Mouse (Mus musculus): ENCODE measurements around the gene Dnah7b. TPM values are rescaled to one million over a fixed set of nuclear protein-coding genes. Genes with fewer than 3 reads are reported as not detected.
"Not testable (repeated sequence)": the region's sequence is repeated elsewhere in the genome, so short reads cannot be mapped to it uniquely, and the experiment has no call there.

Dnah7b gene
- 1.9 TPM in 2 replicates for polyA plus RNA-seq (2015; fragmentation: Nextera tagmentation; extraction: Ambion mirVana)

- WGBS: 15% methylated on average over 1 of the region's 1 CpGs
- H3K27ac ChIP-seq: peak within 1 kb of the TSS; percentile 74
- no peaks in the 10 kb centered on the region for H3K36me3 ChIP-seq
- peak within 1 kb of the TSS; percentile 84 for H3K9ac ChIP-seq
- no peak for ATAC-seq (ENCODE audit: insufficient number of reproducible peaks, insufficient read depth, low FRiP score, low TSS enrichment, low read depth)
- H3K27me3 ChIP-seq: no peaks in the 10 kb centered on the region
- peak within 1 kb of the TSS; percentile 71 for H3K4me2 ChIP-seq
- H3K9me3 ChIP-seq: no peaks in the 10 kb centered on the region
- H3K4me1 ChIP-seq: peaks cover 3% of the 10 kb centered on the region
- H3K4me3 ChIP-seq: peak within 1 kb of the TSS; percentile 53
Observed at GRCm38 (mm10) chr1:46066015-46066414, at the start of gene Dnah7b. TSS of gene Dnah7b (plus strand) at chr1:46066315.

- H3K9me3 ChIP-seq: no peaks in the 10 kb centered on the region
- no peaks in the 10 kb centered on the region for H3K27me3 ChIP-seq
- no peak overlapping the region for H3K4me3 ChIP-seq
- no peaks in the 10 kb centered on the region for H3K36me3 ChIP-seq
- ATAC-seq (ENCODE audit: insufficient number of reproducible peaks, insufficient read depth, low FRiP score, low TSS enrichment, low read depth): no peak
- no peak overlapping the region for H3K4me2 ChIP-seq
- no peak overlapping the region for H3K9ac ChIP-seq
- no peaks in the 10 kb centered on the region for H3K4me1 ChIP-seq
- 48% methylated on average over 2 of the region's 2 CpGs for WGBS
- no peak overlapping the region for H3K27ac ChIP-seq
Observed at GRCm38 (mm10) chr1:46018382-46018977, 47.6 kb upstream of the Dnah7b start.

DNA sequence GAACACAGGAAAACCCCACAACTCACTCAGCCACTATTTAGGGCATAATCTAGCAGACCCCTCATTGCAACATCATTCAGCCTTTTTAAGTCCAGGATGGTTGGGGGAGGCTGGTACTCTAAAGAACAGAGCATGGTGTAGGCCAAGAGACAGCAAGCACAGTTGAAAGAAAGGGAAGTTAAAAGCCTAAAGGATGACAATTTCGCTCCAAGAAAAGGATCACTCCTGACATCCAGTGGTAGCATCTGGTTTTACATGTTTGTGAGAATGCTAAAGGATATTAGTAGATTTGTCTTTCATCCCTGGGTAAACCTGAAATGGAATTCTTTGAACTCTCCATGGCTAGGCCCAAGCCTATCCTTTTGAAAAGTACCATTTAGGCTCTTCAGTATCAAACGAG is 43.9 kb upstream of the Dnah7b start:
- no peak for ATAC-seq (ENCODE audit: insufficient number of reproducible peaks, insufficient read depth, low FRiP score, low TSS enrichment, low read depth)
- no peak overlapping the region for H3K4me2 ChIP-seq
- WGBS: 16% methylated on average over 2 of the region's 2 CpGs

GRCm38 (mm10) chr1:46031993-46032555 is 34.0 kb upstream of the Dnah7b start:
- no peak overlapping the region for H3K4me3 ChIP-seq
- no peaks in the 10 kb centered on the region for H3K4me1 ChIP-seq
- ATAC-seq (ENCODE audit: insufficient number of reproducible peaks, insufficient read depth, low FRiP score, low TSS enrichment, low read depth): no peak
- H3K36me3 ChIP-seq: no peaks in the 10 kb centered on the region
- H3K9me3 ChIP-seq: no peaks in the 10 kb centered on the region
- H3K27me3 ChIP-seq: no peaks in the 10 kb centered on the region
- H3K9ac ChIP-seq: no peak overlapping the region
- 74% methylated on average over 1 of the region's 1 CpGs for WGBS
- H3K27ac ChIP-seq: no peak overlapping the region
- no peak overlapping the region for H3K4me2 ChIP-seq

More for the DNA sequence above, 43.9 kb upstream of the Dnah7b start:
- no peak overlapping the region for H3K4me3 ChIP-seq
- H3K27ac ChIP-seq: no peak overlapping the region
- H3K4me1 ChIP-seq: no peaks in the 10 kb centered on the region
- no peak overlapping the region for H3K9ac ChIP-seq
- no peaks in the 10 kb centered on the region for H3K27me3 ChIP-seq
- no peaks in the 10 kb centered on the region for H3K36me3 ChIP-seq
- H3K9me3 ChIP-seq: no peaks in the 10 kb centered on the region

- no peak for ATAC-seq (ENCODE audit: insufficient number of reproducible peaks, insufficient read depth, low FRiP score, low TSS enrichment, low read depth)
- Histone ChIP-seq H3K4me3 (no peak overlapping the region), H3K9me3 (no peaks in the 10 kb centered on the region), H3K36me3 (no peaks in the 10 kb centered on the region), H3K27me3 (no peaks in the 10 kb centered on the region), H3K4me1 (no peaks in the 10 kb centered on the region), H3K4me2 (no peak overlapping the region), H3K27ac (no peak overlapping the region), H3K9ac (no peak overlapping the region)
Observed at GRCm38 (mm10) chr1:46048188-46048587, 17.9 kb upstream of the Dnah7b start.

DNA sequence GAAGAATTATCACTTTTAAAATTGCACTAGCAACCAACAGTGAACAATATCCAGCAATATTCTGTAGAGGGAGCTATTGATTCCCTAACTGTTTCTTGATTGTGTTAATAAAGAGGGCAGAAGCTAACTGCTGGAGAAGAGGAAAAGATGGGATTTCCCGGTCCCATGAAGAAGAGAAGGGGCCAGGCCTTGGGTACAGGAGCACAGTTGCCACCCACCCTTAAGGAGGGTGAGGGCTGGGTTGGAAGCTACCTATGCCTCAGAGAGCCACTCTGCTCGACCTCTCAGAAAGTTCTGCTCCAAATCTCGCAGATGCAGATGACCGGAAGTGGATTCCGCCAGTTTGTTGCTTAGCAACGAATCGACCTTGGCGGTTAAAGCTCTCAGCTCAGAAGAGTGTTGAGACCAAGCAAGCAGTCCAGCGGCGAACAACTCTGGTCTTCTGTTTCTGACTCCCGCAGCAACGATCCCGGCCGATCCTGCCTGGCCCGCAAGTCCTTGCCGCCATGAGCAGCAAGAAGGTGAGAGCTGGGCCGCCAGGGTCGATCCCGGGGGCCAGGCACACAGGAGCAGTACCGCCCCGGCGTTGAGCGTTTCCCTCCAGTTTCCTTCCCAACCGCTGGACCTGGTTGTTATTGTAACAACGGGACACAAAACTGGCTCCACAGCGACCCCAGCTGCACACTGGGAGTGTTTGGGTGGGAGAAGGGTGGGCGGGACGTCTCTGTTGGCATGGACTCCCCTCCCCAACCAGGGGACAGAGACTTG is 553 bp downstream of the Dnah7b start:
- Histone ChIP-seq H3K4me3 (peak overlapping the region; percentile 53), H3K9ac (peak overlapping the region; percentile 84), H3K27me3 (no peaks in the 10 kb centered on the region), H3K27ac (peak overlapping the region; percentile 74), H3K36me3 (no peaks in the 10 kb centered on the region), H3K4me1 (peaks cover 3% of the 10 kb centered on the region), H3K4me2 (peak overlapping the region; percentile 71), H3K9me3 (no peaks in the 10 kb centered on the region)
- peak; percentile 80 for ATAC-seq (ENCODE audit: insufficient number of reproducible peaks, insufficient read depth, low FRiP score, low TSS enrichment, low read depth)
- WGBS: under 1% methylated on average over 28 of the region's 28 CpGs

- not testable (repeated sequence) for H3K27ac ChIP-seq; H3K36me3 ChIP-seq; ATAC-seq (ENCODE audit: insufficient number of reproducible peaks, insufficient read depth, low FRiP score, low TSS enrichment, low read depth); H3K9me3 ChIP-seq; H3K27me3 ChIP-seq; H3K4me1 ChIP-seq; H3K9ac ChIP-seq; H3K4me2 ChIP-seq; H3K4me3 ChIP-seq
- 68% methylated on average over 3 of the region's 3 CpGs for WGBS
Observed at GRCm38 (mm10) chr1:46068787-46069186, 2.7 kb downstream of the Dnah7b start.

- Histone ChIP-seq H3K4me3 (no peak overlapping the region), H3K27me3 (no peaks in the 10 kb centered on the region), H3K9ac (no peak overlapping the region), H3K4me2 (no peak overlapping the region), H3K4me1 (no peaks in the 10 kb centered on the region), H3K36me3 (no peaks in the 10 kb centered on the region), H3K9me3 (no peaks in the 10 kb centered on the region), H3K27ac (no peak overlapping the region)
- WGBS: 76% methylated on average over 2 of the region's 2 CpGs
- ATAC-seq (ENCODE audit: insufficient number of reproducible peaks, insufficient read depth, low FRiP score, low TSS enrichment, low read depth): no peak
Observed at GRCm38 (mm10) chr1:46077891-46078290, 11.8 kb downstream of the Dnah7b start.

DNA sequence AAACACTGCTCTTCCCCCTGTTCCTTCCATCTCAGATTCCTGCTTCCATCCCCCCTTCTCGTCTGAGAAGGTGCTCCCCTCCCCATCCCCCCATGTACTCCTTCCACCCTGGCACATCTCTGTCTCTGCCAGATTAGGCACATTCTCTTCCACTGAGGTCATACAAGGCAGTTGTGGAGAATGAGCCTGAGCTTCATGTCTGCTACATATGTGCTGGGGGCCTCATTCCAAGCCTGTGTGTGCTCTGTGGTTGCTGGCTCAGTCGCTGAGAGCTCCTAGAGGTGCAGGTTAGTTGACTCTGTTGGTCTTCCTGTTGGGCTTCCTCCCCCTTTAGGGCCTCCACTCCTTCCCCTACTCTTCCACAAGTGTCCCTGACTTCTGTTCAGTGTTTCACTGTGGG is 34.4 kb downstream of the Dnah7b start:
- WGBS: 62% methylated on average over 2 of the region's 2 CpGs
- H3K36me3 ChIP-seq: no peaks in the 10 kb centered on the region
- H3K27ac ChIP-seq: no peak overlapping the region
- no peak for ATAC-seq (ENCODE audit: insufficient number of reproducible peaks, insufficient read depth, low FRiP score, low TSS enrichment, low read depth)
- H3K9me3 ChIP-seq: no peaks in the 10 kb centered on the region
- no peak overlapping the region for H3K9ac ChIP-seq
- H3K4me1 ChIP-seq: no peaks in the 10 kb centered on the region
- H3K4me3 ChIP-seq: no peak overlapping the region
- H3K4me2 ChIP-seq: no peak overlapping the region
- H3K27me3 ChIP-seq: no peaks in the 10 kb centered on the region

DNA sequence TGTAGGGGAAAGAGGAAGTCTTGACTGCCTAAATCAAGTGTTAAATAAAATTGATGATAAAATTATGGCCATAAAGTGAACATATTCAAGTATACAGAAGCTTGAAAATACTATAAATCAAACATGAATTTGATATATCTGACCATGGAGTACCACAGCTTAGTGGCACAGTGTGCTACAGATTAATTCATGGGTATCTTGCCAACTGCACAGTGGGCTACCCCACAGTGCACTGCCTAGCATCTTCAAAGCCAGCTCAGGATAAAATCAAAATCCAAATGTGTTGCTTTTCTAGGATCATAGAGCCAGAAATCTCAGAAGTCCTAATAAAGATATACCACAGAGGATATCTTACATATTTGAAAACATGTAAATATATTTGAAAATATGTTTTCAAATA is 46.5 kb downstream of the Dnah7b start:
- H3K9ac ChIP-seq; H3K4me3 ChIP-seq; H3K4me2 ChIP-seq; H3K9me3 ChIP-seq; H3K36me3 ChIP-seq; H3K27me3 ChIP-seq; H3K4me1 ChIP-seq; H3K27ac ChIP-seq; ATAC-seq (ENCODE audit: insufficient number of reproducible peaks, insufficient read depth, low FRiP score, low TSS enrichment, low read depth): not testable (repeated sequence)

DNA sequence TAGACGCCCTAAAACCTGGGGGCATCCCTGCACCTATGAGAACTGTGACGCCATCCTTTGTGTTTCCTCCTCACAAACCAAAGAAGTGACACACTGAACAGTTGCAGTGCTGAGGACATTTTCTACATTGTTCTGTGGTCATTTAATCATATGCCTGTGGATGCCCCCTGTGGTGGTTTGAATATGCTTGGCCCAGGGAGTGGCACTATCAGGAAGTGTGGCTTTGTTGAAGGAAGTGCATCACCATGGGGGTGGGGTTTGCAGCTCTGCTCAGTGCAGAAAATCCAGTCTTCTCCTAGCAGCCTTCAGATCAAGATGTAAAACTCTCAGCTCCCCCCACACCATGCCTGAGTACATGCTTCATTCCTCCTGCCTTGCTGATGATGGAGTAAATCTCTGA is 51.1 kb downstream of the Dnah7b start:
- H3K4me2 ChIP-seq; ATAC-seq (ENCODE audit: insufficient number of reproducible peaks, insufficient read depth, low FRiP score, low TSS enrichment, low read depth); H3K4me1 ChIP-seq; H3K9ac ChIP-seq; H3K9me3 ChIP-seq; H3K27ac ChIP-seq; H3K27me3 ChIP-seq; H3K4me3 ChIP-seq; H3K36me3 ChIP-seq: not testable (repeated sequence)
- WGBS: 76% methylated on average over 2 of the region's 2 CpGs

DNA sequence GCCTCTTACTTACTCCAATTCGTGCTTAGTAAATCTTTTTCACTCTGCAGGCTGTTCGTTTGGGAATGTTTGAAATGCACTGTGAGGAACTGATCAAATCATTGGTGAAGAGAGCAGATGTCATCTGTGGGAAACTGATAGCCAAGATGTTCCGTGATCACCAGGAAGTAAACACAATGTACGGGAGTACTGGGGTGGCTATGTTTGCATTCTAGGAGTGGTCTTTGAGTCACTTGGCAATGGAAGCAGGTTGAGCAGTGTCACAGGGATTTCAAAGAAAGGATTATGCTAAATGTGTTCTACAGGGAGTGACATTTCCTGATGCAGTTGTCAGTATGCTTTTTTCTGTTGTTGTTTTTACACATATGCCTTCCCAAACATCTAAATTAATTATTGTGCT is 61.9 kb downstream of the Dnah7b start:
- Histone ChIP-seq H3K4me3 (no peak overlapping the region), H3K9ac (no peak overlapping the region), H3K9me3 (no peaks in the 10 kb centered on the region), H3K27me3 (no peaks in the 10 kb centered on the region), H3K36me3 (no peaks in the 10 kb centered on the region), H3K4me1 (no peaks in the 10 kb centered on the region), H3K27ac (no peak overlapping the region), H3K4me2 (no peak overlapping the region)
- 71% methylated on average over 4 of the region's 4 CpGs for WGBS
- no peak for ATAC-seq (ENCODE audit: insufficient number of reproducible peaks, insufficient read depth, low FRiP score, low TSS enrichment, low read depth)

All from embryonic facial prominence, embryonic 13.5 days (tissue).